Mouse (Mus musculus) CH12.LX (cell line): ENCODE data around the gene Dand5. TPM values are rescaled to one million over a fixed set of nuclear protein-coding genes. Genes with fewer than 3 reads are reported as not detected.

Experiments
- polyA plus RNA-seq: library from polyadenylated mRNA; unstranded; fragments of >175 nt; gene quantifications from 2 replicates; pipeline ENCODE4 v1.2.1, GENCODE M21; 2012; ENCODE audit warnings: low read depth; ENCODE audit not compliant: insufficient read length
- total RNA-seq, 2 experiments: library from RNA; depleted of rRNA; stranded (reverse); fragments of 300-350 nt in 1 of 2; fragments of >200 nt in 1 of 2; gene quantifications; 2 replicates each; pipeline ENCODE4 v1.2.3; 2012 to 2014

Gene Dand5
- total and polyA plus RNA-seq, 3 experiments, result 1.4 to 1.7 (median 1.5) TPM

Other genes starting within 250 kb of the Dand5 start
Only the 20 nearest of the 28 such genes appear.
- gene Ier2, start 160.0 kb downstream of the Dand5 start, total RNA-seq (2012; rRNA removed), result 22.7 and 30.3 TPM in 2 replicates
- 30.9 and 35.4 TPM in 2 replicates for gene Ier2, start 160.0 kb downstream of the Dand5 start, total RNA-seq (2014; rRNA removed)
- gene Ier2, start 160.0 kb downstream of the Dand5 start, polyA plus RNA-seq, result 25.7 and 26.3 TPM in 2 replicates
- gene Trmt1, start 136.5 kb downstream of the Dand5 start, total RNA-seq (2012; rRNA removed), result 157 and 160 TPM in 2 replicates
- 77.0 and 94.5 TPM in 2 replicates for gene Trmt1, start 136.5 kb downstream of the Dand5 start, total RNA-seq (2014; rRNA removed)
- gene Trmt1, start 136.5 kb downstream of the Dand5 start, polyA plus RNA-seq, result 140 and 157 TPM in 2 replicates
- 45.1 and 49.0 TPM in 2 replicates for gene Nacc1, start 135.0 kb downstream of the Dand5 start, total RNA-seq (2012; rRNA removed)
- gene Nacc1, start 135.0 kb downstream of the Dand5 start, total RNA-seq (2014; rRNA removed), result 21.9 and 23.3 TPM in 2 replicates
- gene Nacc1, start 135.0 kb downstream of the Dand5 start, polyA plus RNA-seq, result 73.0 and 84.1 TPM in 2 replicates
- gene Lyl1, start 121.4 kb downstream of the Dand5 start, total RNA-seq (2012; rRNA removed), result 38.5 and 45.5 TPM in 2 replicates
- 20.3 and 20.6 TPM in 2 replicates for gene Lyl1, start 121.4 kb downstream of the Dand5 start, total RNA-seq (2014; rRNA removed)
- 53.2 and 54.5 TPM in 2 replicates for gene Lyl1, start 121.4 kb downstream of the Dand5 start, polyA plus RNA-seq
- 0.17 TPM in 1 of 2 replicates, not detected in the other for gene G430095P16Rik, start 99.8 kb downstream of the Dand5 start, total RNA-seq (2012; rRNA removed)
- gene G430095P16Rik, start 99.8 kb downstream of the Dand5 start, total RNA-seq (2014; rRNA removed), result 0.39 TPM in 1 of 2 replicates, not detected in the other
- gene G430095P16Rik, start 99.8 kb downstream of the Dand5 start, polyA plus RNA-seq, result not detected in 2 replicates
- gene Nfix, start 22.5 kb downstream of the Dand5 start, total RNA-seq (2012; rRNA removed), result 0.76 and 1.1 TPM in 2 replicates
- gene Nfix, start 22.5 kb downstream of the Dand5 start, total RNA-seq (2014; rRNA removed), result 0.09 and 0.19 TPM in 2 replicates
- gene Nfix, start 22.5 kb downstream of the Dand5 start, polyA plus RNA-seq, result 8.6 and 10.5 TPM in 2 replicates
- 53.6 and 59.7 TPM in 2 replicates for gene Gadd45gip1, start 8.7 kb upstream of the Dand5 start, total RNA-seq (2012; rRNA removed)
- 56.6 and 56.9 TPM in 2 replicates for gene Gadd45gip1, start 8.7 kb upstream of the Dand5 start, total RNA-seq (2014; rRNA removed)
- gene Gadd45gip1, start 8.7 kb upstream of the Dand5 start, polyA plus RNA-seq, result 56.6 and 57.6 TPM in 2 replicates
- gene Rad23a, start 17.8 kb upstream of the Dand5 start, total RNA-seq (2012; rRNA removed), result 87.0 and 115 TPM in 2 replicates
- 66.4 and 66.5 TPM in 2 replicates for gene Rad23a, start 17.8 kb upstream of the Dand5 start, total RNA-seq (2014; rRNA removed)
- 135 and 143 TPM in 2 replicates for gene Rad23a, start 17.8 kb upstream of the Dand5 start, polyA plus RNA-seq
- gene Calr, start 24.1 kb upstream of the Dand5 start, total RNA-seq (2012; rRNA removed), result 395 and 738 TPM in 2 replicates
- 627 and 669 TPM in 2 replicates for gene Calr, start 24.1 kb upstream of the Dand5 start, total RNA-seq (2014; rRNA removed)
- 1,181 and 1,636 TPM in 2 replicates for gene Calr, start 24.1 kb upstream of the Dand5 start, polyA plus RNA-seq
- gene Farsa, start 34.2 kb upstream of the Dand5 start, total RNA-seq (2012; rRNA removed), result 142 and 165 TPM in 2 replicates
- gene Farsa, start 34.2 kb upstream of the Dand5 start, total RNA-seq (2014; rRNA removed), result 144 and 146 TPM in 2 replicates
- 175 and 192 TPM in 2 replicates for gene Farsa, start 34.2 kb upstream of the Dand5 start, polyA plus RNA-seq
- gene Syce2, start 49.3 kb upstream of the Dand5 start, total RNA-seq (2012; rRNA removed), result not detected in 2 replicates
- not detected in 2 replicates for gene Syce2, start 49.3 kb upstream of the Dand5 start, total RNA-seq (2014; rRNA removed)
- 0.54 TPM in 1 of 2 replicates, not detected in the other for gene Syce2, start 49.3 kb upstream of the Dand5 start, polyA plus RNA-seq
- gene Gcdh, start 71.1 kb upstream of the Dand5 start, total RNA-seq (2012; rRNA removed), result 26.2 and 27.3 TPM in 2 replicates
- gene Gcdh, start 71.1 kb upstream of the Dand5 start, total RNA-seq (2014; rRNA removed), result 16.4 and 20.6 TPM in 2 replicates
- 13.7 and 17.7 TPM in 2 replicates for gene Gcdh, start 71.1 kb upstream of the Dand5 start, polyA plus RNA-seq
- 0.34 and 0.38 TPM in 2 replicates for gene Klf1, start 79.1 kb upstream of the Dand5 start, total RNA-seq (2012; rRNA removed)
- gene Klf1, start 79.1 kb upstream of the Dand5 start, total RNA-seq (2014; rRNA removed), result 0.20 and 0.24 TPM in 2 replicates
- 0.20 and 0.26 TPM in 2 replicates for gene Klf1, start 79.1 kb upstream of the Dand5 start, polyA plus RNA-seq
- gene Dnase2a, start 85.7 kb upstream of the Dand5 start, total RNA-seq (2012; rRNA removed), result 12.8 and 13.6 TPM in 2 replicates
- 15.0 and 18.4 TPM in 2 replicates for gene Dnase2a, start 85.7 kb upstream of the Dand5 start, total RNA-seq (2014; rRNA removed)
- 25.4 and 31.4 TPM in 2 replicates for gene Dnase2a, start 85.7 kb upstream of the Dand5 start, polyA plus RNA-seq
- gene Mast1, start 114.5 kb upstream of the Dand5 start, total RNA-seq (2012; rRNA removed), result 0.08 and 0.21 TPM in 2 replicates
- gene Mast1, start 114.5 kb upstream of the Dand5 start, total RNA-seq (2014; rRNA removed), result not detected in 2 replicates
- gene Mast1, start 114.5 kb upstream of the Dand5 start, polyA plus RNA-seq, result 0.34 and 0.55 TPM in 2 replicates
- 0.17 and 0.21 TPM in 2 replicates for gene Rtbdn, start 124.2 kb upstream of the Dand5 start, total RNA-seq (2012; rRNA removed)
- gene Rtbdn, start 124.2 kb upstream of the Dand5 start, total RNA-seq (2014; rRNA removed), result not detected in 2 replicates
- gene Rtbdn, start 124.2 kb upstream of the Dand5 start, polyA plus RNA-seq, result 0.93 and 1.8 TPM in 2 replicates
- 1.8 and 3.1 TPM in 2 replicates for gene Gm49661, start 146.6 kb upstream of the Dand5 start, total RNA-seq (2012; rRNA removed)
- not detected in 2 replicates for gene Gm49661, start 146.6 kb upstream of the Dand5 start, total RNA-seq (2014; rRNA removed)
- gene Gm49661, start 146.6 kb upstream of the Dand5 start, polyA plus RNA-seq, result not detected in 2 replicates
- 218 and 231 TPM in 2 replicates for gene Prdx2, start 146.8 kb upstream of the Dand5 start, total RNA-seq (2012; rRNA removed)
- 231 and 232 TPM in 2 replicates for gene Prdx2, start 146.8 kb upstream of the Dand5 start, total RNA-seq (2014; rRNA removed)
- 158 and 159 TPM in 2 replicates for gene Prdx2, start 146.8 kb upstream of the Dand5 start, polyA plus RNA-seq
- gene Rnaseh2a, start 146.9 kb upstream of the Dand5 start, total RNA-seq (2012; rRNA removed), result 104 and 115 TPM in 2 replicates
- gene Rnaseh2a, start 146.9 kb upstream of the Dand5 start, total RNA-seq (2014; rRNA removed), result 71.6 and 76.2 TPM in 2 replicates
- gene Rnaseh2a, start 146.9 kb upstream of the Dand5 start, polyA plus RNA-seq, result 83.1 and 88.1 TPM in 2 replicates
- 226 and 342 TPM in 2 replicates for gene Junb, start 155.9 kb upstream of the Dand5 start, total RNA-seq (2012; rRNA removed)
- 175 and 217 TPM in 2 replicates for gene Junb, start 155.9 kb upstream of the Dand5 start, total RNA-seq (2014; rRNA removed)
- 63.4 and 66.4 TPM in 2 replicates for gene Junb, start 155.9 kb upstream of the Dand5 start, polyA plus RNA-seq